Mouse (Mus musculus): ENCODE results near the gene Pdp2. TPM values are rescaled to one million over a fixed set of nuclear protein-coding genes. Genes with fewer than 3 reads are reported as not detected.
"Not testable (repeated sequence)": the region's sequence is repeated elsewhere in the genome, so short reads cannot be mapped to it uniquely, and the experiment has no call there.

The Pdp2 gene
- total RNA-seq, 2 experiments from 2014 or later = 8.4 to 8.5 TPM

DNA sequence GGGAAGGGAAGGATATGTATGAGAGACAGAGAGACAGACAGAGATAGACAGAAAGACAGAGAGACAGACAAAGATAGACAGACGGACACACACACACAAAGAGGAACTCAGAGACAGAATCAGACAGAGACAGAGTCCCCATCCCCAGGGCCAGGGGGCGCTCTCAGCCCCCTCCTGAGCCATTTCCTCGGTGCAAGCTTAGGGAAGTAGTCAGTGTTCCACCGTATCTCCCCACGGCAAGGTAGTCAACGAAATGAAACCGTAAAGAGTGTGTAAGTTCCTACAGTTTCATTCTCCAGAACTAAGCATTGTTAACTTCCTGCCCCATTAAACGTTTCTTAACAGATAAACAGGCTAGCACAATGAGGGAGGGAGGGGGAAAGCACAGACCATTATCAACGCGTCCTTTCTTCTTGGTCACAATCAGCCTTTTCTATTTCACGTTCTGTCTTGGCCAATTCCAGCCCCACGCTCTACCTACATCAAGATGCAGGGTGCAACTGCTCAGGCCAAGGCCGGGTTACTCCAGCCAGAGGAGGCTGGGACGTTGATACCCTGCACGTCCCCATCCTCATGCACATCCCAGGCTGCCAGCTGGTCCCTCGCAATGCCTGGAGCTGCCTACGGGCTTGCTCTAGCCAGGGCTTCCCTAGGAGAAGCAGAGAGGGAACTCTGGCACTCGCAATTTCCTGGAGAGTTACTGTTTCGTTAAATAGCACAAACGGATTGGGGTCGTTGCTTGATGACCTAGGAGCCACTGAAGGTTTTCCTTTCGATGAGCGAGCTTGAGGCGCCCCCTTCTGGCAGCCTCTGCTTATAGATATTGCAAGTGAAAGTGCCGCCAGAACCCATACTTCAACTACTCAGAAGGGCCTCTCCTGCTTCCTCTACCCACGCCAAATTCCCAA, 20.6 kb upstream of the Pdp2 start:
- H3K4me3 ChIP-seq = peak overlapping the region; percentile 58
- peak; percentile 86 for TF ChIP-seq CTCF (IDR thresholded peaks at IDR 0.05)
- H3K27ac ChIP-seq = peak overlapping the region; percentile 20; the same call in 1 of the 2 replicates
- intact Hi-C loops (cut with DNase I) = loop anchor here (2.0 kb wide), 2 partner anchors 36 to 226 kb away; partner anchors contain the start of genes Car7 and Nae1
- peak; percentile 78 to 84 for DNase-seq (ENCODE audit: extremely low spot score in 1 of 2, low spot score in 2 of 2)

DNA sequence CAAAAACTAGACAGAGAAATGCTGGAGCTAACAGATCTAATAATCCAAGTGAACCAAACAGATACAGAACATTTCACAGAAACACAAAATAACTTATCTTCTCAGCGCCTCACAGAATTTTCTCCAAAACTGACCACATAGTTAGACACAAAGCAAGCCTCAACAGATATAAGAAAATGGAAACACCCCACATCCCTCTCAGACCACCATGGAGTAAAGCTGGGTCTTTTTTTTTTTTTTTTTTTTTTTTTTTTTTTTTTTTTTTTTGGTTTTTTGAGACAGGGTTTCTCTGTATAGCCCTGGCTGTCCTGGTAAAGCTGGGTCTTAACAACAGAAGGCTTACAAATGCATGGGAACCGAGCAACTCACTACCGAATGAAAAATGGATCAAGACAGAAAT, 14.4 kb upstream of the Pdp2 start:
- Histone ChIP-seq H3K27ac (no peak overlapping the region), H3K4me3 (no peak overlapping the region)
- intact Hi-C loops (cut with DNase I) = no loop called here
- TF ChIP-seq CTCF (IDR thresholded peaks at IDR 0.05) = no peak
- DNase-seq (ENCODE audit: extremely low spot score in 1 of 2, low spot score in 2 of 2) = no peak

DNA sequence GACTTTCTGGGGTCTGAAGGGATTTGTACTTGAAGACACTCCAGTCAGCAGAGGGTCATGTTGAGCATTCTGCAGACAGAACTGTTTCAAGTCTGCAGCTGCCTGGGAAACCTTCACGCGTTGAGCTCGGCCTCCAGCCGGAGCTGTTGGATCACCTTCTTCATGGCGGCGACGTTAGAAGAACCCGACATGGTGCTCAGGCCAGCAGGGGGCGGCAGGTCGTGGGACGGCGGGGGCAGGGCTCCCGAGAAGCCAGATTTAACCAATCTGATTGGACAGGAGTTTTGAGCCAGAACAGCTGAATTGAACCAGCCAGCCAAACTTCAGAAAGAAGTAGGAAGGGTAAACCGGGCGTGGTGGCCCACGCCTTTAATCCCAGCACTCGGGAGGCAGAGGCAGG, 13.6 kb upstream of the Pdp2 start:
- intact Hi-C loops (cut with DNase I); DNase-seq (ENCODE audit: extremely low spot score in 1 of 2, low spot score in 2 of 2); H3K27ac ChIP-seq; H3K4me3 ChIP-seq: not testable (repeated sequence)

- intact Hi-C loops (cut with DNase I) = no loop called here
- no peak overlapping the region for H3K27ac ChIP-seq
- DNase-seq (ENCODE audit: extremely low spot score in 1 of 2, low spot score in 2 of 2) = no peak
- H3K4me3 ChIP-seq = no peak overlapping the region
- no peak for TF ChIP-seq CTCF (IDR thresholded peaks at IDR 0.05)
Measured at GRCm38 (mm10) chr8:104584522-104584921, 6.7 kb upstream of the Pdp2 start.

DNA sequence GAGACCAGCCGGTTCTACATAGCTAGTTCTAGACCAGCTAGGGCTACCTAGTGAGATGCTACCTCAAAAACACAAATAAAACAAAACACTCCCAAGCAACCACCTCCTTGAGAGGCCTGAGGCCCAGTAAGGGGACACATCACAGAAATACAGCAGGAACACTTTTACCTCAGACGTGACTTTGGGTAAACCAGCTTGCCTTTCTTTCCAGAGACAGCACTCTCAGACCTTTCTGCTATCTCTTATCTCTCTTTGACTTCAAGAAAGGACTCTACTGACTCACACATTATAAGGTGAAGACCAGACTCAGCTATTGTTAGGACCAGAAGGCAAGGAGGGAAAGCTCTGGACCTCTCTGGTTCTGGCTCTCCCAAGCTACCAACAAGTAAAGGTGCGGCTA, 967 bp upstream of the Pdp2 start:
- Histone ChIP-seq H3K4me3 (no peak overlapping the region), H3K27ac (no peak overlapping the region)
- intact Hi-C loops (cut with DNase I) = loop anchor here (2.0 kb wide), 1 partner anchor 51 kb away; the partner anchor contains the start of gene Ciao2b

DNA sequence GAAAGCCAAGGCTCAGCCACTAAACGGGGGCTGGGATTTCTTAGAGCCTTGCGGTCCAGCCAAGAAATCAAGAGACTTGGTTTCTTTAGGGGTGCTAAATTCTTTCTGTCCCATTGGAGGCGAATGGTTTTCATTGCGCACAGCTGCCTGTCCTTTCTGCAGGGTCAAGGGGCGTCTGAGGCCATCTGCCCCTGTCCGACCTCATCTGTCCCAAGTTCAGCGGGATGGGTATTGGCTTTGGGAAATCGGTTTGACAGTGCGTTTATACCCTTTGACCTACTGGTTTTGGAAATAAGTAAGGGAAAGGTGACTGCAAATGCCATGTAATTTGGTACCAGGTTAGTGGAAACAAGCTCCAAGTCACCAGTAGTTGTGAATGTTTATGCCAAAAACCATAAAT, 605 bp downstream of the Pdp2 start:
- intact Hi-C loops (cut with DNase I) = loop anchor here (2.0 kb wide), 1 partner anchor 49 kb away; the partner anchor contains the start of gene Ciao2b
- no peak for DNase-seq (ENCODE audit: extremely low spot score in 1 of 2, low spot score in 2 of 2)
- Histone ChIP-seq H3K27ac (peak overlapping the region; percentile 93), H3K4me3 (peak overlapping the region; percentile 72)
- no peak for TF ChIP-seq CTCF (IDR thresholded peaks at IDR 0.05)

More for the DNA sequence above, 967 bp upstream of the Pdp2 start:
- no peak for TF ChIP-seq CTCF (IDR thresholded peaks at IDR 0.05)
- no peak for DNase-seq (ENCODE audit: extremely low spot score in 1 of 2, low spot score in 2 of 2)

DNA sequence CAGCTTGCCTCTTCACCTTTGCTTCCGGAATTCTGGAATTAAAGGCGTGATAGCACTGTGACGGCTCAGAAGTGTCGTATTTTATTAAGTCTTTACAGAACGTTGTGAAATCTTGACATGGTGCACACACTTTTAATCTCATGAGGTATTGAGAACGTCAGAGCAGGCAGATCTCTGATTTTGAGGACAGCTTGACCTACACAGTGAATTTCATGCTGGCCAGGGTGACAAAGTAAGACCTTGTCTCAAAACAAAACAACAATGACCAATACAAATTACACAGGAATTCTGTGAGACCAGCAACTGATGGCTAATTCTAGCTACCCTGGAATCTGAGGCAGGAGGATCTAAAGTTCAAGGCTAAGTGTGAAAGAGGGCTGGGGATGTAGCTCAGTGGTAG, 1.3 kb downstream of the Pdp2 start:
- intact Hi-C loops (cut with DNase I) = no loop called here
- no peak for DNase-seq (ENCODE audit: extremely low spot score in 1 of 2, low spot score in 2 of 2)
- no peak overlapping the region for H3K27ac ChIP-seq
- no peak overlapping the region for H3K4me3 ChIP-seq
- no peak for TF ChIP-seq CTCF (IDR thresholded peaks at IDR 0.05)

GRCm38 (mm10) chr8:104593536-104594325, 2.5 kb downstream of the Pdp2 start:
- intact Hi-C loops (cut with DNase I) = no loop called here
- TF ChIP-seq CTCF (IDR thresholded peaks at IDR 0.05) = no peak
- Histone ChIP-seq H3K27ac (no peak overlapping the region), H3K4me3 (no peak overlapping the region)
- DNase-seq (ENCODE audit: extremely low spot score in 1 of 2, low spot score in 2 of 2) = no peak

- H3K27ac ChIP-seq = no peak overlapping the region
- DNase-seq (ENCODE audit: extremely low spot score in 1 of 2, low spot score in 2 of 2) = no peak
- H3K4me3 ChIP-seq = no peak overlapping the region
- TF ChIP-seq CTCF (IDR thresholded peaks at IDR 0.05) = no peak
- intact Hi-C loops (cut with DNase I) = no loop called here
Measured at GRCm38 (mm10) chr8:104594611-104595362, 3.5 kb downstream of the Pdp2 start.

DNA sequence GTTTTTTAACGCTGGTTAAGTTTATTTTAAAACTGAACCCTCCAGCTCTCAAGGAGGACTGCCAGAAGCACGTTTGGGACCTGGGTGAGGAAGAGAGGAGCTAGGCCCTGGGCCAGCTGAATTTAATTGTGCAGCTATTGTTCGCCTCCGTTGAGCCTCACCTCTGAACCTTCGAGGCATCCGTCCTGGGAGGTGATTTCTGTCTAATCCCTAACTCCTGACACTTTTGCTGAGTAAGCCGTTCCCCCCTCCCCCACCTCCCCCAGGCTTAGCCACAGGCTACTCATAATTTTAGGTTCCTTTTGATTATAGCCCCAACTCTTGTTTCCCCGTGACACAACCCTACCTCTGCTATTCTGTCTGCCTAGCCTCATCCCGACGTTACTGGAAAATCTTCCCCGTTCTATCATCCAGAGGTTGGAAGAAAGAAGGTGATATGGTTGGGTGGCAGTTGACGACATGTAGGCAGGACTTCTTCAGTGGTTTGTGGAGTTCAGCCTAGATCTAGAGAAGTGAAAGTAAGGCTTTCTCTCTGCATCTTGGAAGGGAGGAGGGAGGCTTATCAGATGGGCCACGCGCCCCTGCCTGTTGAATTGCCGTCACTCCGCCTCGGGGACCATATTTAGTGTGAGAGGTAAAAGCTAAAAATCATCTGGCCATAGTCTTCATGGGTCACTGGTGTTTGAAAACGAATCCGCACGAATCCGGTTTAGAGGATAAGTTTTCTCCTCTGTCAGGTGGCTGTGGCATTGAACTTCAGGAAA, 4.7 kb downstream of the Pdp2 start:
- no peak for TF ChIP-seq CTCF (IDR thresholded peaks at IDR 0.05)
- intact Hi-C loops (cut with DNase I) = no loop called here
- no peak overlapping the region for H3K4me3 ChIP-seq
- no peak for DNase-seq (ENCODE audit: extremely low spot score in 1 of 2, low spot score in 2 of 2)
- H3K27ac ChIP-seq = no peak overlapping the region

GRCm38 (mm10) chr8:104597656-104598055, 6.4 kb downstream of the Pdp2 start:
- TF ChIP-seq CTCF (IDR thresholded peaks at IDR 0.05) = no peak
- intact Hi-C loops (cut with DNase I) = no loop called here
- Histone ChIP-seq H3K4me3 (no peak overlapping the region), H3K27ac (no peak overlapping the region; the same call in 1 of the 2 replicates)
- no peak for DNase-seq (ENCODE audit: extremely low spot score in 1 of 2, low spot score in 2 of 2)
